Mouse (Mus musculus) erythroblast, embryonic 14.5 days (primary cell): ENCODE results near the gene Wdsub1.

ENCODE experiments used
- GATA1 ChIP-seq: IDR thresholded peaks from 2 replicates; pipeline ENCODE4 v1.6.1; 2012; ENCODE audit warnings: low read length, inconsistent platforms, mixed read lengths
- TAL1 ChIP-seq: IDR thresholded peaks from 3 replicates; pipeline ENCODE4 v1.6.1; 2012; ENCODE audit warnings: low read length, inconsistent platforms, mixed read lengths

DNA sequence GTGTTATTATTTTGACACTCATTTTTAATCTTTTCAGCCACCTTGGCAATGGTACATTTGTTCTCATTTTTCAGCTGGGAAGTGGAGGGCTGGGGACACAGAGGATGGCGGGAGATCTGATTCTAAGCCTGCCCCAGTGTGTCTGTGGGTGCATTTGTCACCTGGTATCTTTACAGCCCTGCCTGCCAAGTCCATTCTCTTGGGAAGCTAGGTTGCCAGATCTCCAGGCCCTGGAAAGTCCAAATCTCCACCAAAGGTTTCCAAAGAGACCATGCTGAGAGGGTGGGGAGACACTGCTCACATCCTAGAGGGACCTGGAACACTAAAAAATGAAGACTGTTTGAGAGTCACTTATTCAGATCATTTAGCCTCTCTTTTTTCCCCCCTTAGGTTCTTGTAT lies 71.1 kb downstream of the Wdsub1 start:
- no peak for TF ChIP-seq GATA1
- TF ChIP-seq TAL1: no peak
